Mouse (Mus musculus): Measurements from ENCODE around the gene Cpsf6.

DNA sequence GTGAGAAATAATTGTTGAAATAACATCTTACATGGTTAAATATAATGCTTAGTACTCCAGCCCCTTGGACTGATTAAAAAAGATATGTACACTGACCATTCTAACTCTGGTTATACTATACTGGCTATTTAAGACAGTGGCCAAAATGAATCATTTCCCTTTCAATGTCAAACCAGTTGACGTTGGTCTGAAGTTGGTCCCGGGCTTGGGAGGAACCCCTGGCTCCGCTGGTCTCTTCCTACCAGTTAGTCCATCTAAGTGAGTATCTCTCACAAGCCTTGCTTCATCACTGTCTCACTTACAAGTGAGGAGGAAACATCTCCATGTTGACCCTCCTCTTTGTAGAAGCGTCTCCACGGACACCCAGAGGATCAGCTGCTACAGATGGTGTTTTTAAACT lies 75.4 kb downstream of the Cpsf6 start:
- TF ChIP-seq CTCF (IDR thresholded peaks at IDR 0.05; ENCODE audit: low read depth) (no peak), EP300 (optimal IDR thresholded peaks at IDR 0.05) (no peak)

Measured in stomach, postnatal 0 days (tissue).